26 mouse cellular contexts compared by ENCODE assay signal in genomic region chr9:115361881-115362280, GRCm38 (mm10).
"Had no signal": no experiment of that assay in that cellular context is flagged by ENCODE, and none has a peak within 500 bp of the region (broad histone marks: within the 10 kb centered on the region; RNA-seq: fewer than 3 reads in every experiment).

No protein-coding gene starts in this region.

- H3K9ac ChIP-seq: heart, embryonic 13.5 days; heart, embryonic 15.5 days; hindbrain, embryonic 13.5 days; hindbrain, embryonic 15.5 days; kidney, embryonic 15.5 days; limb, embryonic 13.5 days; limb, embryonic 15.5 days; liver, embryonic 12.5 days; liver, embryonic 14.5 days had no signal

- H3K4me3 ChIP-seq: gastrocnemius, adult 2 months; heart, embryonic 13.5 days; heart, embryonic 15.5 days; hindbrain, embryonic 13.5 days; hindbrain, embryonic 15.5 days; kidney, embryonic 15.5 days; limb, embryonic 13.5 days; limb, embryonic 15.5 days; liver, embryonic 12.5 days had no signal

- DNase-seq: gastrocnemius, adult 2 months; gastrocnemius, postnatal 14 days; gastrocnemius, postnatal 36 days; heart, adult 18-20 months; heart, postnatal 14 days; heart, postnatal 36 days; kidney, adult 11 months; kidney, adult 2 months; kidney, adult 9 months; kidney, postnatal 14 days; kidney, postnatal 36 days; layer of hippocampus, adult 9-11 months; layer of hippocampus, postnatal 36 days; left cerebral cortex, postnatal 4 days had no signal

- ATAC-seq: hindbrain, postnatal 0 days; intestine, embryonic 16.5 days; liver, embryonic 12.5 days had no signal

- H3K4me1 ChIP-seq: heart, embryonic 15.5 days; hindbrain, embryonic 15.5 days had no signal

- H3K27ac ChIP-seq: gastrocnemius, adult 2 months; heart, embryonic 13.5 days; heart, embryonic 15.5 days; hindbrain, embryonic 13.5 days; hindbrain, embryonic 15.5 days; hindbrain, postnatal 0 days; kidney, embryonic 15.5 days; kidney, postnatal 0 days; limb, embryonic 13.5 days; limb, embryonic 15.5 days; liver, embryonic 12.5 days; liver, embryonic 14.5 days had no signal

- H3K9me3 ChIP-seq: heart, embryonic 15.5 days; hindbrain, embryonic 15.5 days; limb, embryonic 15.5 days had no signal

- H3K27me3 ChIP-seq: heart, embryonic 13.5 days; heart, embryonic 15.5 days; hindbrain, embryonic 13.5 days; hindbrain, embryonic 15.5 days; kidney, embryonic 15.5 days; limb, embryonic 13.5 days; limb, embryonic 15.5 days; liver, embryonic 12.5 days had no signal

- H3K36me3 ChIP-seq: heart, embryonic 13.5 days; heart, embryonic 15.5 days; hindbrain, embryonic 13.5 days; hindbrain, embryonic 15.5 days; kidney, embryonic 15.5 days; limb, embryonic 13.5 days; limb, embryonic 15.5 days; liver, embryonic 12.5 days had no signal
